Mouse (Mus musculus): ENCODE data around the gene Aldh5a1.
A peak's percentile ranks its signal among the peaks of the same experiment; 100 is the strongest.
"Not testable (repeated sequence)": the region's sequence is repeated elsewhere in the genome, so short reads cannot be mapped to it uniquely, and the experiment has no call there.

The Aldh5a1 gene

DNA sequence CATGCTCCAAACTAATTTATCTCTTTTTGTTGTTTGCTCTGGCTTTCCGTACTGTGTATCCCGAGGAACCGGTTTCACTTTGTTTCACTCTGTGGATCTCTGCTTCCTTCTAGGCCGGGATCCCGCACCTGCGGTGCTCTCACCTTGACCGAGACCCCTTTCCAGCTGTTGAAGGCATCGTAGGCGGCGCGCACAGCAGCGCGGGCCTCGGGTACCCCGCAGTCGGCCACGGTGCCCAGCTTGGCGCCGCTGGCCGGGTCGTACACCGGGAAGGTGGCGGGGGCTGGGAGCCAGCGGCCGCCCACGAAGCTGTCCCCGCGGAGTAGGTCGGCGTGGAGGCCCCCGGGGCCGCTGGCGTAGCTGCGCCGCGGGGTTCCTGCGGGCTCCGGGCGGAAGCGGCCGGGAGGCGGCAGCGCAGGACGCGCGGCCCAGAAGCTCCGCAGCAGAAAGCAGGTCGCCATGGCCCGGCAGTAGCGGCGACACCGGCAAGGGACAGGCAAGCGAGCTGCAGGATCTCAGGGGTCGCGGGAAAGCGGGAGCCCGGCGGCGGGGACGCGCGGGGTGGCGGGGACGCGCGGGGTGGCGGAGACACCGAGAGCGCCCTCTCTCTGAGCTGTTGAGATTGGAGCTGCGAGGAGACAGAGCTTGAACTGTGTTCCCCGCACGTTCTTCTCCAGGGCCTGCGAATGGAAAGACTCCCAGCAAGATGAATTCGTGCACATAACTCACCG, at the start of gene Aldh5a1:
TSS of gene Aldh5a1 (minus strand) at position 554 of the 731 bp plus-strand sequence.
- no peak for DNase-seq (ENCODE audit: low spot score)

GRCm38 (mm10) chr13:24985435-24985834, 48.0 kb upstream of the Aldh5a1 start:
- DNase-seq (ENCODE audit: low spot score), result no peak

DNA sequence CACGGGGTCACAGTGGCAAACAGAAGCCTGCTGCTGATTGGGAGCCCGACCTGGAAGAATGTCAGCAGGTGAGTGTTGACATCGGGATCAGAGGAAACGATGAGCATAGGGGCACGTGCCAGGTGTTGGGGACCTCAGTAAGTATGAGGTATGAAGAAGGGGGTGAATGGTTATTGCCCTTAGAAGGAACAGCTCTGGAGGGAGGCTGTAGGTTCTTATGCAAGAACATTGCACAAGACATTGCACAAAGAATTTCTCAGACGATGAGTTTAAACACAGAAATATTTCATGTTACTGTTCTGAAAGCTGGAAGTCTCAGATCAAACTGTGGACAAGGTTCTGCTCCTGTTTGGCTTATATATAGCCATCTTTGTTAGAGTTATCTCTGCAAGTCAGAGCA, 43.6 kb upstream of the Aldh5a1 start:
- no peak for DNase-seq (ENCODE audit: low spot score)

GRCm38 (mm10) chr13:24977820-24978342, 40.4 kb upstream of the Aldh5a1 start:
- peak; percentile 12 for DNase-seq (ENCODE audit: low spot score)

DNA sequence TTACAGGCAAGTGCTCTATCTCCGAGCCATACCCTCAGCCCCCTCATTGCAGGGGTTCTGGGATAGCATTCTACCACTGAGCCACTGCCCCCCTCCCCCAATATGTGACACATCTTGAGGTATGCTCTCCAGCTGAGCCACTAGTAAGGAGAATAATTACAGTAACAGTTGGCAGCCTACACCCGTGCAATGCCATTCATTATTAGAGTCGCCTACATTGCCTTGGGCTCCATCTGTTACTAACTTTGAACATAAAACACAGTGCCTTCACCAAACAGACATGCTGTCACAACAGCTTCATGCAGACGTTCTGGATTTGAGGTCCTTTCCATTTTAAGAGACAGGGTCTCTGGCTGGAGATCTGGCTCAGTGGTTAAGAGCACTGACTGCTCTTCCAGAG, 38.9 kb upstream of the Aldh5a1 start:
- DNase-seq (ENCODE audit: low spot score), result no peak

DNA sequence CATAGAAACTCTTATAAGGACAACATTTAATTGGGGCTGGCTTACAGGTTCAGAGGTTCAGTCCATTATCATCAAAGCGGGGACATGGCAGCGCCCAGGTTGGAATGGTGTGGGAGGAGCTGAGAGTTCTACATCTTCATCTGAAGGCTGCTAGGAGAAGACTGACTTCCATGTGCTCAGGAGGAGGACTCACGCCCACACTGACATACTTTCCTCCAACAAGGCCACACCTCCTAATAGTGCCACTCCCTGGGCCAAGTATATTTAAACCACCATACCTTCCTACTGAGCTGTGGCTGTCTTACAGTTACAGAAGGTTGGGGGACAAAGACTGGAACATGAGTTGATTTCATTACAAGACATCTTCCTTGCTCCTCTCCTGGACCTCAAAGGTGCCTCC, 34.3 kb upstream of the Aldh5a1 start:
- not testable (repeated sequence) for DNase-seq (ENCODE audit: low spot score)

DNA sequence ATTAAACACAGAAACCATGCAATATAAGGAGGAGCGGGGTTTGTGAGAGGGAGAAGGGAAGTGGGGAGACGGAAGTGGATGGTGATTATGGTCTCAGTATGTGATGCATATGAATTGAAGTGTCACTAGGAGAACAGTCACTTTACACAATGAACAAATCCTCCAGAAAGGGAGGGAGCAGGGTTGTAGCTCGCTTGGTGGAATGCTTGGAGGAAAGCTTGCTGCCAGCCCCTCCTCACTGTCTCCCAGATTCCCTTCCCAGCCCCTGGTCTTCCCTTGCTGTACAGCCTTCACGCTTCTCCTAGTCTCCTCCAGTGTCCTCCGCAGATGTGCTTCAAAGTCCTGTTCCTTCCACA, 28.4 kb upstream of the Aldh5a1 start:
- no peak for DNase-seq (ENCODE audit: low spot score)

DNA sequence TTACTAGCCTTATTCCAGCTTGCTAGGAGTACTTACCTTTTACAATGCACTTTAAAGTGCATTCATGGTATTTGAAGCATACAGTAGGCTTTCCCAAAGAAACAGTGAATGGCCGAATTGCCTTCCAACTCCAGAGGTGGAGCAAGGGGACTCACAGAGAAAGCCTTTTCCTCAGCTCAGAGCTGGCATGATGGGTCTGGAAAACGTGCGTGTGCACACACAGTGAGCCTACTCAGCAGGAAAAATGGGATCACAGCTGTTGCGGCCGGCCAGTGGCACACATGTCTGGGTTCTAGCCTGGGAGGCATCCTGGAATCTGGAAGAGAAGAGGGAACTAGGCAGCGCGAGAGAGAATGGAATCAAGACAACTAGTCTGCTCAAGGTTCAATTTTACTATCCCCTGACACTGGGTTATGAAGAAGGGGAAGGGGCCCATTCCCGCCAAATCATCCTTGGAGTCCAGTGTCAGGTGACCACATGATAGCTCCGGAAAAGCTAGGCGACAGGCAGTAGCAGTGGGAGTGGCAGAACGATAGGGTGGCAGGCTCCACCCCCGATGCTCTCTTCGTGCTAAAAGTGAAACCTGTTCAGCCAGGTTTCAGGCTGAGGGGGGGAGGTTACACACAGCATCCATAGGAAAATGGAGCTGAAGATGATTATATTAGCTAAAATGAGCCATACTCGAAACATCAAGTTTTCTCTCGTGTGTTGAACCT, 27.8 kb upstream of the Aldh5a1 start:
- peak; percentile 13 for DNase-seq (ENCODE audit: low spot score)

DNA sequence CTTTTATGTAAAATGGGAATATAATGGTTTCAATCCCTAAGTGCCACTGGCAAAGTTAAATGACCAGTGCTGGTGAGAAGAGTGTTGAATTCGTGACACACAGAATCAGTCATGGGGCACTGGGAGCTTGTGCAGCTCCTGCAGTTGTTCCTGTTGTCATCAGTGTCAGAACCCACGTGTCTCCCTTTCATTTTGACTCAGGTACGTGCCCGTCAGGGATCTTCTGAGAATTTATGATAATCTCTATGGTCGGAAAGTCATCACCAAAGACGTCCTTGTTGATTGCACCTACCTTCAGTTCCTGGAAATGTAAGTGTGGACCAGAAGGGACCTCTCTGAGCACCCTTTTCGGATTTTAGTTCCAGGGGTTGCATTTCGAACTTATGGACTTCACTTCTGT, 24.7 kb upstream of the Aldh5a1 start:
- DNase-seq (ENCODE audit: low spot score), result no peak

GRCm38 (mm10) chr13:24960084-24960483, 22.6 kb upstream of the Aldh5a1 start:
- no peak for DNase-seq (ENCODE audit: low spot score)

DNA sequence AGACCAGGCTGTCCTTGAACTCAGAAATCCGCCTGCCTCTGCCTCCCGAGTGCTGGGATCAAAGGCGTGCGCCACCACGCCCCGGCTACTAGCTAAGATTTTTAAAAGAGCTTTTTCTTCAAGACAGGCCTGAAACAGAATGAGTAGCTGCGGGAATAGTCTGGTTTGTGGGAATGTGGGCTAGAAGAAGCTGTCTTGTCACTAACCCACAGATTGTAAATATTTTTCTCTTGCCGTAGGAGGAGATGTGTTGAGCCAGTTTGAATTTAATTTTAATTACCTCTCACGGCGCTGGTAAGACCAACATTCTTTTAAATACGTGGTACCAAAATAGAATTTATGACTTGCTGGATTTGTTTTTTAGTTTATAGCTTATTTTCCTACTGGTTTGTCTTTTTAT, 21.2 kb upstream of the Aldh5a1 start:
- DNase-seq (ENCODE audit: low spot score), result no peak

DNA sequence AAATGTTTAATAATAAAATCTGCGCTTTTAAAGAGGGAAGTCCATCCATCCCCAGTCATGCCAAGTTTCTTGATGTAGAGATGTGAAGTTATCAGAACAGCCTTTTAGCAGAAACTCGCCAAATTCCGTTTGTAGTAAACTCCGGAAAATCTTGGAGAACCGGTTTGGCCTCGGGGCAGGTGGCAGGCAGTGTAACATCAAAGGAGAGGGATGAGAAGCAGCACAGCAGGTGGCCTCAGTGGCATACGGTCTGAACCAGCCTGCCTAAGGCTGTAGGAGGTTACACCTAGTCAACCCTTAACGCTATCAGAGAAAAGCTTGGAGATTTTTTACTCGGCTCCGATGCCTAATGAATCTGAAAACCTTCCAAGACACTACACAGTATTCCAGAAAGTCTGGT, 18.0 kb upstream of the Aldh5a1 start:
- DNase-seq (ENCODE audit: low spot score), result no peak

DNA sequence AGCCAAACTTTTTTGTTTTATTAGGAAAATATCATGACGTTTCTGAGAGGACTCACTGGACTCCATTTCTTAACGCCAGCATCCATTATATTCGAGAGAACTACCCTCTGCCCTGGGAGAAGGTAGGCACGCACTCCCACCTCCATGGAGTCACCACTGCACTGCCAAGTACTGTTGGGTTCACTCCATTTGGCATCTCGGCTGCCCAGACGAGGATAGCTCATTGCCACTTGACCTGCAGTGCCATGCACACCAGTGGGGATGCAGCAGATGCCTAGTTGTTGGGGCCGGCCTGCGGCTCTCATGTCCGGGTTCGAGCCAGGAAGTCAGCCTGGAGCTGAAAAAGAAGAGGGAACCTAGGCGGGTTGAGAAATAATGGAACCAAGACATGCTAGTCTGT, 17.6 kb upstream of the Aldh5a1 start:
- DNase-seq (ENCODE audit: low spot score), result no peak

DNA sequence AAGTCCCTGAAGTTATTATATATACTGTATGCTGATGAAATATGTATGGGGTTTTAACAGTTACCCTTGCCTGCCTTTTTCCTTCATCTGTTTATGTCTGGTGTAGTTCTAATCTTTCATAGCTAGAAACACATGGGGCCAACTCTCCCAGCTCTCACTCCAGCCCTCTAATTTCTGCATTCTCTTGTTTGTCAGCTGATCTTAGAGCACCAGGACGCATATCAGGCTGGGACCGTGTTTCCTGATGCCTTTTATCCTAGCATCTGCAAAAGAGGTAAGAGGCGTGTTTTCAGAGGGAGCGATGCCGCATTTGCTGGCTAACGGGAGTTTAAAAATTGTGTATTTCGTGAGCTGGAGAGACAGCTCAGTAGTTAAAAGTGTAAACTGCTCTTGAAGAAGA, 15.2 kb upstream of the Aldh5a1 start:
- DNase-seq (ENCODE audit: low spot score), result no peak

GRCm38 (mm10) chr13:24948870-24949269, 11.4 kb upstream of the Aldh5a1 start:
- DNase-seq (ENCODE audit: low spot score), result no peak

- DNase-seq (ENCODE audit: low spot score), result no peak
Observed at GRCm38 (mm10) chr13:24947158-24947557, 9.7 kb upstream of the Aldh5a1 start.

DNA sequence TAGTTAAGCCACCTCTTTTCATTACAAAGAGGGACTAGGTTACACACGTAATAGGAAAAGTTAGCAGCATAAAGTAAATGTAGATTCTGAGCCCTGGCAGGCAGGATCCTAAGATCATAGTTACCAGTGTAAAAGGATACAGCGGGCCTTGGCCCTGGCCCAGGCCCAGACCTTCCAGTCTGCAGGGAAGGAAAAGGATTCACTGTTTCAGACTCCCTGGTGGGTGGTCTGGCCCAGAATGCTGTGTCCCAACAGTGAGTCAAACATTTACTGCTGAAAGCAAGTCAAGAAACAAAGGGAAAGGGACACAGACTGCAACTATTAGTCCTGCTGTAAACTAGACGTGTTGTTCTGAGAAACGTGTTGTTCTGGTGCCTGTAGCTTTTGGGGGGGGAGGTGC, 8.1 kb upstream of the Aldh5a1 start:
- DNase-seq (ENCODE audit: low spot score), result no peak

- DNase-seq (ENCODE audit: low spot score), result no peak
Observed at GRCm38 (mm10) chr13:24943303-24943702, 5.8 kb upstream of the Aldh5a1 start.

DNA sequence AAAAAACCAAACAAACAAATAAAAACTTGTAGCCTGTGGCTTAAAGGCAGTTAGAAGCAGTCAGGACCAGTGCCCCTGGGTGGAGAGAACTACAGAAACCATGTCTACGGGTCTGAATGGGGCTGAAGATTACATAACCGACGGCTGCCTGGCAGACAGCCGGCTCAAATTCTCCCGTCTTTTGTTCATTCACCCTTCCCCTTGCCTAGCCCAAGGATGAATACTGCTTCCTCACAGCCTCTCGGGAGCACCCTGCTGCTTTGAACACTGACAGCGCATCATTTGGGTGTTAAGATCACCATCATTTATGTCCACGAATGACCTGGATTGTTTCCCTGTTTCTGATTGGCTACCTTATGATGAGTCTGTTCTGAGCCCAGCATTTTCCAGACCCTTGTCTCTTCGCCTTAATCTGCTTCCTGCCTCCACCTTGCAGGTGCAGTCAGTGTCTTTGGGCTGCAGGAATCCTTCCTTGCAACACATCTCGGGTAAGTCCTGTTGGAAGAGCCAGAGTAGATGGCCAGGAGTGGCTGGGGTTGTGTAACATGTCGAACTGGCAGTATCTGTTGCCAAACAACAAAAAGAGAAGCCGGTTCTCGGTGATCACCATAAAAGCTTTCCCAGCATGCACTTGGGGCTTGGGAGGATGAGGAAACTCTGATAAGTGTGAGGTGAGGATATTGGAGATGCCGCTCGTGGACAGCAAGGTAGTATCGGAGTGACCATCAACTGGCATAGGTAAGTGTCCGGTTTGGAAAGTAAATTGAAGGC, 5.2 kb upstream of the Aldh5a1 start, which contains the start of gene Gpld1:
TSS of gene Gpld1 (plus strand) at position 641 of the 771 bp plus-strand sequence.
- no peak for DNase-seq (ENCODE audit: low spot score)

- DNase-seq (ENCODE audit: low spot score), result no peak
Observed at GRCm38 (mm10) chr13:24939472-24939871, 2.0 kb upstream of the Aldh5a1 start.

DNA sequence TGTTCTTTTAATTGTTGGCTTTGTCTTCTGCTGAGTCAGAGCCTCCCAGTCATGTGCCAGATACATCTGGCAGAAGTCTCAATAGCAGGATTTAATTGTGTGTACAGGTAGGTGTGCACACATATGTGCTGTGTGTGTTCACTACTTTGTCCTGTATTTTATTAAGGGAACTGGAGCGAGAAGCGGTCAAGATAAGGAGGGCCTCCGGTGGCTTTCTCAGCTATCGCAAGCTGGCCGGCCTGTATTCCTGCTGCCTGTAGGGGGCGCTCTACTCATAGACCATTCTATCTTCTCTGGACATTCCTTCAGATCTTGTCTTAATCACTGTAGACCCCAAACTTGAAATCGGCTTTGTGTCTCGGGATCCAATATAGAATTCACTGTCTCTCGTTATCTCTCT, 1.2 kb upstream of the Aldh5a1 start:
- peak; percentile 14 for DNase-seq (ENCODE audit: low spot score)

DNA sequence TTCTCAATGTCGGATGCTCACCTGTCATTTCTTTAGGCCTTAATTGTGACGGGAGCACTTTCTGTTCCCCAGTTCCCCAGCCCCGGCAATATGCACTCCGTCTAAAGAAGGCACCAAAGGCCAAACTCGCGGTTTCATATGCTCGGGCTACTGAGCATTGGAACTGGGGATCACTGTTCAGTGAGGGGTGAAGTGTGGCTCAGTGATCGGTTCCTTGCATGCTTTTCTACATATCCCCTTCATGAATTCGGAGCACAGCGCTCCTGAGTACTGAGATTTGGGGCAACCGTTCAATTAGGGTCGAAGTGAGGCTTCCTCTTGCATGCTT, 342 bp upstream of the Aldh5a1 start:
- DNase-seq (ENCODE audit: low spot score), result no peak

- no peak for DNase-seq (ENCODE audit: low spot score)
Observed at GRCm38 (mm10) chr13:24936772-24937107, 721 bp downstream of the Aldh5a1 start.
